Mouse (Mus musculus) liver, adult (tissue): ENCODE results near the gene Hoxc6.

Experiments
- GATA4 ChIP-seq: IDR thresholded peaks from 2 replicates; pipeline ENCODE4 v1.6.1; 2014; ENCODE audit warnings: mild to moderate bottlenecking, low read length; ENCODE audit not compliant: insufficient replicate concordance

The Hoxc6 gene

DNA sequence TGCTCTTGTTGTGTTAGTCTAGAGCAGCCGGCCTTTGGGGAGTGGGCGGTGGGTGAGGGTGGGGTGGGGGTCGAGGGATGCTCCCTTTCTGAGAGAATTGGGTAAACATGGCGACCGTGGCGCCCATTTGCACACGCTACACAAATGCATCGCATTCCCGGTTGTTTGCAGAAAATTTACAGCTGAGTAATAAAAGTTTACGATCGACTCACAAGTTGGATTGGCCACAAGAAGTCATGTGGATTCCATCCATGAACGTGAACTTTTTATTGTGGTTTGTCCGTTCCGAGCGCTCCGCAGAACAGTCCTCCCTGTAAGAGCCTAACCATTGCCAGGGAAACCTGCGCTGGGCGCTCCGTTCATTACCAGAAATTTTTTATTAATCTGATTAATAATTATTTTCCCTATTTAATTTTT, at the start of gene Hoxc6:
Gene Hoxc6 (plus strand): TSS at position 319 of the 417 bp plus-strand sequence.
- no peak for TF ChIP-seq GATA4

DNA sequence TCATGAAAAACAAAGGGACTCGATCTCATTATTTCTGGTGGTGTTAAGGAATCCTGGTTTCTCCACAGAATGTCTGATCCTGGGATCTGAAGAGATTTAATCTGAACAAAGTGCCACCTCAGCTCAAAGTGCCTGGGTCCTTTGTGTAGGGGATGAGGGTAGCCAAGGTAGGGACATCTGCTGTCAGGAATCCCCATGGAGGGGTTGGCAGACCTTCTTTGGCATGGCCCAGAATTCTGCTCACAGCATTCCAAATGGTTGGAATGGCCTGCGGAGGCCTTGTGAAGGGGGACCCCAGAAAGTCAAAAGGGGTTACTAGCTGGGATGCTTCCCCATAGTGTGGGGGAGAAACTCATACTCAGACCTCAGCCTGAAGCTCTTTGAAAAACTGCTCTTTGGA, 49.2 kb upstream of the Hoxc6 start:
- TF ChIP-seq GATA4: no peak

DNA sequence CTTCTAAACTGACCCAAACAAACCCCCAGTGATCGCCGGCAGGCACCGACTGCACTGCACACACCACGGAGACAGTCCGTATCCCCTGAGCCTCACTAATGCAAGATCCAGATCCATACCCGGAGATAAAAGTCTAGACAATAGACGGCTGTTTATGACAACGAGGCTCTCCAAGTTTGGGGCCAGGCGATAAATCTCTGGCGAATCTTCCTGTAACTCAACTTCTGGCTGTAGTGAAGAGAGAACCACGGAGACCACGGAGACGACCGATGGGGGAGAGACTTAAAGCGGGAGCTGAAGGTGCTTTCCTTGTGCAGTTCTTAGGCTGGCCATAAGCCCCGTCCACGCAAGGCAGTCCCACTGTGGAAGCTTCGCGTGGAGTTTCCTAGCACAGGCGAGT, 48.4 kb upstream of the Hoxc6 start:
- TF ChIP-seq GATA4: no peak

DNA sequence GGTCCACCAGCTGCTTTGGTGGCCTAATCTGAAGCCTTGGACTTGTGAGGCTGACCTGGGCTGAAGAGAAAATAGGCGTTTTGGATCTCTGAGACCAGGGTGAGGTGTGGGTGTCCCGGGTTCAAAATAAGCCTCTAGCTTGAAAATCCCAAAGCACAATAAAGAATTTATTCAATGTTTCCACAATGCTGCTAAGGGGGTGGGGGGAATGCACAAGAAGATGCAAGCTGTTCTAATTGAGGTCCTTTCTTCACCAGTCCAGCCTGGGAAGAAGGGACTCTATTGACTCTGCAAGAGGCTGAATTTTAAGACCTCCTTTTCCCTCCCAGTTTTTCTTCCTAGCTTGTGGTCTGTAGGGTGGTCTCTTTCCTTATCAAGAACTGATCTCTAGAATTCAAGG, 47.2 kb upstream of the Hoxc6 start:
- TF ChIP-seq GATA4: no peak

DNA sequence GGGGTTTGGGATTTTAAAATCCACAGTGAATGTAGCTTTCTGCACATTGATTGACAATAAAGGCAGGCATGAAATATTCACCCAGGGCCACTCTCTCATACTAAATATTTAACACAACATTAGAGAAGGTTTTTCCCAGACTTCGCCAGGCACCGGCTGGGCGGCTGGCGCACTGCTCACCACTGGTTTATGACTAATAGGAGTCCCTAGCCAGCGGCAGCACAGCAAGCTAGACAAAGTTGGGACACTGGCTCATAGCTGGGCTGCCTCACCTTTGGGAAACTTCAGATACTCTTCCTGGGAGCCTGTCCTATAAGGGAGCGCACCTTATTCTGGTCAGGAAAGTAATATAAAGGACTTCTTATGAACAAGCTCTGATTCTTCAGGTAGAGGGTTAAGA, 44.5 kb upstream of the Hoxc6 start:
- TF ChIP-seq GATA4: no peak

DNA sequence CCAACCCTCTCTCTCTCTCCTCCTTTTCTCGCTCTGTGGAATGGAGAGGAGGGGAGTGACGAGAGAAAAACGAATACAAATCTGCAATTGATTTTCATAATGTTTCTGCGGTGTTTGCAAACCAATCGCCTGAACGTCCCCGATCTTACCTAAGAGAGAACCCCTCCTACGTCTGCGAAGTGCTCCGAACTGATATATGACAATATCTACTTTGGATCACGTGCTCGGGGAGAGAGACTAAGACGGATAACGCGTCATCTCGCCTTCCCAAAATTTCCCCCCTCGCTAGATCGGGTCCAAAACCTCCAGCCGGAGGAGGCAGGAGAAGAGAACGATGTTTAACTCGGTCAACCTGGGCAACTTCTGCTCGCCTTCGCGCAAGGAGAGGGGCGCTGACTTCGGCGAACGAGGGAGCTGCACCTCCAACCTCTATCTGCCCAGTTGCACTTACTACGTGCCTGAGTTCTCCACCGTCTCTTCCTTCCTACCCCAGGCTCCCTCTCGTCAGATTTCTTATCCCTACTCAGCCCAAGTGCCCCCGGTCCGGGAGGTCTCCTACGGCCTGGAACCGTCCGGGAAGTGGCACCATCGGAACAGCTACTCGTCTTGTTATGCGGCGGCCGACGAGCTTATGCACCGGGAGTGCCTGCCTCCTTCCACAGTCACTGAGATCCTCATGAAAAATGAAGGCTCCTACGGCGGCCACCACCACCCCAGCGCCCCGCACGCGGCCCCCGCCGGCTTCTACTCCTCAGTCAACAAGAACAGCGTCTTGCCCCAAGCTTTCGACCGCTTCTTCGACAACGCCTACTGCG, 43.7 kb upstream of the Hoxc6 start, which contains the start of gene Hoxc11:
Gene Hoxc11 (plus strand): TSS at position 236 of the 815 bp plus-strand sequence.
- no peak for TF ChIP-seq GATA4

DNA sequence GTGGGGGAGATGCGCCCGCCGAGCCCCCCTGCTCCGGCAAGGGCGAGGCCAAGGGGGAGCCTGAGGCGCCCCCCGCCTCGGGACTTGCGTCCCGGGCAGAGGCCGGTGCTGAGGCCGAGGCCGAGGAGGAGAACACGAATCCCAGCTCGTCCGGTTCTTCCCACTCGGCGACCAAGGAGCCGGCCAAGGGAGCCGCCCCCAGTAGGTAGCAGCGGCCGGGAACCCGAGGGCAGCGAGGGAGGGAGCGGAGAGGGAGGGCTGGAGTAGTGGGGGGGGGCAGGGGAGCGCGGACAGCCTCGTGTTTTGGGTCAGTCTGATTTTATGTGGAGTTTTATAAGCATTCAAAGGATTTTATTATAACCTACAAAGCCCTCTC, 43.1 kb upstream of the Hoxc6 start:
- no peak for TF ChIP-seq GATA4

DNA sequence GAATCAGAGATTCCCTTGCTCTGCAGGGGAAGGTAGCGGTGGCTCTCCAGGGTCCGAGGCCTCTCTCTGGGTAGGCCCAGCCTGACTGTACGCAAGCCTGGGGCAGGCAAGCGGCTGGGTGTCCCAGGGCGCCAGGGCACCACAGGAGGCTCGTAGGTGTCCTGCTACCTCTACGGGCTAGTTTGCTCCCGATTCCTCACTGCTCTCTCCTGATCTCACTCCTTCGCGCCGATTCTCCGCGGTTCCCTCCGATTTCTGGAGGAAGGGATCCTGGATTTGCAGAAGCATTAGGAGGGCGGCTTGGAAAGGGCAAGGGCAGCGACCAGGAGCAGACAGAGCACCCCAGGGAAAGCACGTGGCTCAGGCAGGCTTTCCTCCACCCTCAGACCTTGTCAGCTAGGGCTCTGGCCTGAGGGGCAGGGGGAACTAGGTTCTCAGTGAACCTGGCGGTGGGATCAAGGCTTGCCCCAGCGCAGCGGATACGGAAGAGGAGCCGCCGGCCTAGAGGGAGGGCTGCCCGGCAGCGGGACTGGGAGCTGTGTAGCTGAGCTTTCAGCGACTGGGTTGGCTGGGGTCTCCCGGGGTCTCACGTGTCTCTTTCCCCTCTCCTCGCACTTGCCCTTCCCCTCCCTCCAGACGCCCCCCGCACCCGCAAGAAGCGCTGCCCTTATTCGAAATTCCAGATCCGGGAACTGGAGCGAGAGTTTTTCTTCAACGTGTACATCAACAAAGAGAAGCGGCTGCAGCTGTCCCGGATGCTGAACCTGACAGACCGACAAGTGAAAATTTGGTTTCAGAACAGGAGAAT, 42.0 kb upstream of the Hoxc6 start:
- no peak for TF ChIP-seq GATA4

DNA sequence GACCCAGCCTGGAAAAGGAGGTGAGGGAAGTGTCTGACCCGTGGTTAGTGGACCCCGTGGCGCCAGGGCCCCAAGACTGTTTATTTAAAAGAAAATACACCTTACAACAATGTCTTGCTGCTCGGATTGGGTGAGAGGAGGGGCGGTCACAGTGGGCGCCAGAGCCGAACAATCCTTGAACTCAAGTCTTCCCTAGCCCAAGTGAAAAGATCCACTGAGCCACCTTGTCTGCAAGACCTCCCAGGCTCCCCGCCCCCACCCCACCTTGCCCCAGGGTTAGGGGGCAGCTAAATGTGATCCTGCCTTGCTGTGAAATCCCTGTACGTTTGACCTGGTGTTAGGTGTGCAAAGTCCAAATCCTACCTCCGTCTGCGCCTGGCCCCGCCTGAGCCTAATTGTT, 41.2 kb upstream of the Hoxc6 start:
- no peak for TF ChIP-seq GATA4

DNA sequence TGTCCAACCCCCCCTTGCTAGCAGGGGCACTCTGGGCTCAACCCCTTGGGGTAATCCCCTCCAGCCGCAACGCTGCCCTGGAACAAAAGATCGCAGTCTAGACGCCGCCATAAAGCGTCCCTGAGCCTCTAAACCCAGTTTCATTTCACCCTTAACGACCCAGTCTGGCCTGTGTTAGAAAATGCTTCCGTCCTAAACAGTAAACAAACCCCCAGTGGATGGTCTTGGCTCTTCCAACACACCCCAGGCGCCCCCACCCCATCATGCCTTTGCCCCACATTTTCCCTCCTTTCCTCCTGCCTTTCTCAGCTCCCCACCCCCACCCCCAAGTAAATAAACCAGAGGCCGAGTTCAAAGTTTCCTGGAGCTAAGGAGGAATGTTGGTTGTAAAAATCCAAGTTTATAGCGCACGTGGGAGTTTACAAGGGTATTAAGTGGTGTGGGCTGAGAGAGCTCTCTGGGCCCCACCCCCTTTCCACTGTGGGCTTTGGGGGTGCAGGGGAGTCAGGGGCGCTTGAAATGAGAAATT, 38.3 kb upstream of the Hoxc6 start:
- no peak for TF ChIP-seq GATA4

DNA sequence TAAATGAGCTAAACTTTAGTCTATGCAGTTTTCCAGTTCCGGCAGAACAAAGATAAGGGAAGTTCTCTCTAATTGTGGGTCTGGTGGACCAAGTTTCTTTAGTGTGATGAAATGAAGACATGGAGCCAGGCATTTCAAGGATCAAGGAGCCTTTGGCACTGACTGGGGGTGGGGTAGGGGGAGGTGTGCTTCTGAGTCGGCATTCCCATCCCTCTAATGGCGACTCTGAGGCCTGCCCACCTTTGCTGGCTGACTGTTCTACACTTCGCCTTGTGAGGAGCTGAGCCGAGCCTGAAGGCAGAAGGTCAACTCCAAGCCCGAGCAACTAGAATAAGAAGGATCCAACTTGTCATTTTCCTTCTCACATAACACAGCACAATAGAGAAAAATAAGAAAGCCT, 36.3 kb upstream of the Hoxc6 start:
- no peak for TF ChIP-seq GATA4

DNA sequence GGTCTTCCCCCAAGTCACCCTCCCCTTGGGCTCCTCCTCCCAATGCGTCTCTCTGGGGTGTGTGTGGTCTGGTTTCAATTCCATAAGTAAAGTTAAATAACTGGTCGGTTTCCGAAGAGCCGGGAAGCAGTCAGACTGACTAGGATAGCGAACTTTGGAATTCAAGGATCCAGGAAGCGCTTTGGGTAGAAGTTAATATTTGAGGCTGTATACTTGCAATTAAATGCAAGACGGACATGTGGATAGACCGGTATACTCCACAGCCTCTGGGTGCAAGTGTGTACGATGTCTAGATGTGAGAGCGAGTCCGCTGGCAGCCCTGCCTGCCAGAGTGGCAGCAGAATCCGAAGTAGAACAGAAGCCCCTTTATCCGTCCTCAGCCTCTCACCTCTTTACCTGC, 35.6 kb upstream of the Hoxc6 start:
- TF ChIP-seq GATA4: no peak

DNA sequence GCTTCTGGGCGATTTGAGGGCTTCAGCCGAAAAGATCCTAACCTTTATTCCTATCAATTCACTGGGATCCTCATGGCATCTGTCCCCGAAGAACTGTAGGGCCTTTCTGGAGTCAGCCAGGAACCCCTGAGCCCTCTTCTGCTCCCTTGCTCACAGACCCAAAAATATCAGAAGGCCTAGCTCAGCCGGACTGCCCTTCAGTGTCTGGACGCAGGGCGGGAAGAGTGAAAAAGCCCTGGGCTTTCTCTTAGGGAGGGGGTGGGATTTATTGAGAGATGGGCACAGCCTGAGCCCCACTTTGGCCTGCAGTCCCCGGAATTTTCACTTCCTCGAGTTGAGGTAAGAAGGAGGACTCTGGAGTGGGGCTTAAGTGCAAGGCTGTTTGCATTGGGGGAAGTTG, 34.8 kb upstream of the Hoxc6 start:
- no peak for TF ChIP-seq GATA4

DNA sequence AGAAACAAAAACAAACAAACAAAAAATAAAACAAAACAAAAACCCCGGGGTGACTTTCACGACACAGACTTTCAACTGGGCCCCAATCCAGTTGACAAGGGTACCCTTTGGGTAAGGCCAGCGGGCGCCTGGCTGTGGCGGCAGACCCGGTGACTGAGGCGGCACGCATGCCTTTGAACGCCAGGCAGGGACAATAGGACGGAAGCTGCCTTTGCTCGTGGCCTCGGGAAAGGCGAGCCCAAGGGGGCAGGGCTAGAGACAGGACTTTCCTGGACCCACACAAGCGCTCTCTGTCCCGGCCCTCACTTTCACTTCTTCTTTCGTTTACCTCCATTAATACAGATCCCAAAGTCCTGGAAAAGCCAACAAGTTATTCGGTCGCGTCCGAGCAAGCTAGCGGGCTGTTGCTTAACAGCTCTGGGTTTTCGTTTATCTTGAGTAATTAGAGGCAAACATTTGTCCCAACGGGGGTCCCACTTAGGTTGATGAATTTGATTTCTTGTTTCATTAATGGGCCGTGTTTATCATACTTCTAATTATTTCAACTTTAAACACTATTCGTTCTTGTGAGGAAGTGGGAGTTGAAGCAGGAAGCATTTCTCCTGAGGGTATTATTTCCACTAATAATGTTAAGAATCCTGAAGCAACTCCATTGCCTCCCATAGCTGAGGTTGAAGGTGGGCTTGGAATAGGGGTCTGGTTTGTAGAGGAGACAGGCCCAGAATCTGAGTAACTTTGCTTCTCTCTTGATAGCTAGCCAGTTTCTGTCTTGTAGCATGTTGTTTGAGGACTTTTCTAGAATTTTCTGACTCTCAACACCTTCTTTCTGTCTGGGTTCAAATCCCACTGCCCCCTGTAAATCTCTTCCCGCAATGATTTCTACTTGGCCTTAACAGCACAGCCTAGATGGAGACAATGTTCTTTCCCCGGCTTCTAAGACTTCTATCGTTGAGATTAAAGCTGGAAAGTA, 34.1 kb upstream of the Hoxc6 start:
- TF ChIP-seq GATA4: no peak
